Mouse (Mus musculus) spleen, adult 2 months (tissue): Measurements from ENCODE around the gene Arf6. TPM values are rescaled to one million over a fixed set of nuclear protein-coding genes. Genes with fewer than 3 reads are reported as not detected.
"Not testable (repeated sequence)": the region's sequence is repeated elsewhere in the genome, so short reads cannot be mapped to it uniquely, and the experiment has no call there.

Source experiments
- DNase-seq, 2 experiments: peaks; one replicate each; pipeline versions ENCODE4 v3.0.0 to v3.0.0-alpha.2; 2012 to 2021; ENCODE audit warnings: low spot score in 2 of 2, low read depth in 1 of 2
- H3K27ac ChIP-seq: fragments of 200-500 bp; 2 replicates; pipeline ENCODE4 v1.5.1; 2012; ENCODE audit warnings: low read length, inconsistent platforms; ENCODE audit not compliant: insufficient read depth
- H3K27me3 ChIP-seq: fragments of 200-500 bp; 2 replicates; pipeline ENCODE4 v1.6.1; 2012; ENCODE audit warnings: mild to moderate bottlenecking, moderate library complexity, low read length, inconsistent platforms; ENCODE audit not compliant: control insufficient read depth, insufficient read depth
- H3K36me3 ChIP-seq: fragments of 200-500 bp; 2 replicates; pipeline ENCODE4 v1.6.1; 2012; ENCODE audit warnings: mild to moderate bottlenecking, low read length, inconsistent platforms; ENCODE audit not compliant: control insufficient read depth, insufficient read depth
- H3K4me1 ChIP-seq: fragments of 200-500 bp; 2 replicates; pipeline ENCODE4 v1.6.1; 2011; ENCODE audit warnings: inconsistent platforms; ENCODE audit not compliant: control insufficient read depth, insufficient read depth, insufficient read length
- H3K4me3 ChIP-seq: fragments of 200-500 bp; 2 replicates; pipeline ENCODE4 v1.5.1; 2011; ENCODE audit warnings: mild to moderate bottlenecking, inconsistent platforms; ENCODE audit not compliant: insufficient read depth, insufficient read length; ENCODE audit errors: extremely low read depth
- CTCF ChIP-seq: fragments of 200-500 bp; IDR thresholded peaks from 2 replicates; pipeline ENCODE4 v1.5.1; 2011; ENCODE audit warnings: mild to moderate bottlenecking, inconsistent platforms; ENCODE audit not compliant: insufficient read depth, insufficient read length, insufficient replicate concordance; ENCODE audit errors: extremely low read depth
- POLR2A ChIP-seq: fragments of 200-500 bp; IDR thresholded peaks from 2 replicates; pipeline ENCODE4 v1.6.1; 2011; ENCODE audit warnings: low read depth, low read length, inconsistent platforms
- WGBS: fragments of 180-500 bp; shearing (Covaris S2); methylation state at CpG from one replicate; pipeline ENCODE4 v1.1.7; 2018; 5-methylcytosine and 5-hydroxymethylcytosine counted together
- polyA plus RNA-seq: library from polyadenylated mRNA; depleted of rRNA; stranded (reverse); fragments of >200 nt; gene quantifications from 2 replicates; pipeline ENCODE4 v1.2.3, GENCODE M21; 2012

Gene Arf6
- polyA plus RNA-seq, 1 experiment: 182 TPM

GRCm38 (mm10) chr12:69356546-69357299, 15.2 kb upstream of the Arf6 start, which contains the start of gene Nemf:
Gene Nemf (minus strand): TSS chr12:69357165.
- TF ChIP-seq POLR2A (peak; percentile 94), CTCF (no peak)
- H3K4me1 ChIP-seq: no peaks in the 10 kb centered on the region
- H3K4me3 ChIP-seq: peak within 1 kb of the TSS; percentile 99
- no peaks in the 10 kb centered on the region for H3K27me3 ChIP-seq
- H3K36me3 ChIP-seq: peaks cover 10% of the 10 kb centered on the region
- DNase-seq: peak; percentile 74 to 80
- H3K27ac ChIP-seq: peak within 1 kb of the TSS; percentile 68
- WGBS: under 1% methylated on average over 50 of the region's 50 CpGs

DNA sequence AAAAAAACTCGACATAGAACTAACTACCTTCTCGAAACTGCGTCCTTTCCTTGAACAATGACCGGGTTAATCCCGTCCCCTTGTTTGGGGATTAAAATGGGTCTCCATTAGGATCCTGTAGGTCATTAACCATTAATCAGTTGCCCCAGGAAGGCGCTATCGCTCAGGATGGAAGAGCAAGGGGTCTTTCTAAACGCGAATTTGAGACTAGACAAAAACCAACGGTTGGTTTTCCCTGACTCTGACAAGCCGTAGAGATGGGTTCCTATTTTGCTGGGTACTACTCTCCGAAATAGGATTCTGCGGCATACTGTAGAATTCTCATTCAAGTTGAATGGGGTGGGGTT, 14.7 kb upstream of the Arf6 start:
- DNase-seq: no peak
- TF ChIP-seq CTCF (no peak), POLR2A (no peak)
- Histone ChIP-seq H3K4me1 (0 out of 2 replicates have a peak, but pooled peaks cover under 1% of the 10 kb centered on the region), H3K36me3 (peaks cover 10% of the 10 kb centered on the region), H3K27me3 (no peaks in the 10 kb centered on the region), H3K4me3 (peak overlapping the region; percentile 99), H3K27ac (peak overlapping the region; percentile 31; the same call in 1 of the 2 replicates)
- WGBS: 5% methylated on average over 13 of the region's 13 CpGs

DNA sequence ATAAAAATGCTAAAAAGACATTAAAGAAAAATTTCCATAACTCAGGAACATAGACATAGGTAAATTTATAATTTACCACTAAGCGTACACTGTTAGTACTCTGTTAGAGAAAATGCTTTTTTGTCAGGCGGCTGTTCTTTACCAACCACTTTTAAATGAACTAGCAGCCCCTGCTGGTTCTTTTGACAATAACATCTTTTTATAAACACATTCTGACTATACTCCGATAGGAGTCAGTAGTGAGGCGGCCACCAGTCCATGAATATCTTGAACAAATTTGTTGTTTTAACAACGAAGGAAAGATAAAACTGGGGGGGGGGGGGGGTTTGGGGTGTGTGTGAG, 11.3 kb upstream of the Arf6 start:
- H3K4me3 ChIP-seq: no peak overlapping the region
- peak in 1 of 2 experiments; percentile 76 for DNase-seq
- TF ChIP-seq POLR2A: no peak
- no peak for TF ChIP-seq CTCF
- WGBS: 11% methylated on average over 5 of the region's 5 CpGs
- H3K36me3 ChIP-seq: no peaks in the 10 kb centered on the region
- no peak overlapping the region for H3K27ac ChIP-seq
- peaks cover 3% of the 10 kb centered on the region; the same call in 1 of the 2 replicates for H3K4me1 ChIP-seq
- no peaks in the 10 kb centered on the region for H3K27me3 ChIP-seq

GRCm38 (mm10) chr12:69360997-69361899, 10.7 kb upstream of the Arf6 start:
- not testable (repeated sequence) for H3K36me3 ChIP-seq, H3K4me1 ChIP-seq, H3K27me3 ChIP-seq
- peak overlapping the region; percentile 98 for H3K27ac ChIP-seq
- H3K4me3 ChIP-seq: peak overlapping the region; percentile 81
- peak; percentile 88 for TF ChIP-seq POLR2A
- WGBS: under 1% methylated on average over 42 of the region's 50 CpGs
- peak; percentile 95 to 99 for DNase-seq

GRCm38 (mm10) chr12:69361919-69362318, 10.0 kb upstream of the Arf6 start:
- no peak for TF ChIP-seq POLR2A
- no peak for TF ChIP-seq CTCF
- H3K27ac ChIP-seq: peak overlapping the region; percentile 98
- H3K36me3 ChIP-seq: no peaks in the 10 kb centered on the region
- WGBS: 8% methylated on average over 10 of the region's 10 CpGs
- peaks cover 3% of the 10 kb centered on the region; the same call in 1 of the 2 replicates for H3K4me1 ChIP-seq
- no peaks in the 10 kb centered on the region for H3K27me3 ChIP-seq
- H3K4me3 ChIP-seq: peak overlapping the region; percentile 81
- DNase-seq: no peak

DNA sequence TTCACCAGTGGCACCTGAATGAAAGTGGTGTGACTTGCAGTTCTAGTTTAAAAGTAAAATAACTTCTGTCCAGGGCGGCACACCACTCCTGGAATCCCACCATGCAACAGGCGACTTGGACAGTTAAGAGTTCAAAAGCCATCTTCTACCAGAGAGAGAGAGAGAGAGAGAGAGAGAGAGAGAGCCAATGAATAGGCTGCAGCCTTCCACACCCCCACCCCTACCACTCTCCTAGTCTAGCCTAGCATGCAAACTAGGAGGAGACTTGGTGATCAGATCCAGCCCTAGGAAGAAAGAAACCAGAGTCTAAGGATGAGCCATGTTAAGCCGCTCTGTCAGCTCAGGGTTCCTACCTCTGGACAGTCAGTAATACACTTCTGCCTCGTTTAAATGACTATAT, 9.6 kb upstream of the Arf6 start:
- 55% methylated on average over 4 of the region's 4 CpGs for WGBS
- DNase-seq: no peak
- no peak for TF ChIP-seq CTCF
- peak overlapping the region; percentile 42; the same call in 1 of the 2 replicates for H3K27ac ChIP-seq
- no peaks in the 10 kb centered on the region for H3K27me3 ChIP-seq
- H3K36me3 ChIP-seq: no peaks in the 10 kb centered on the region
- no peak overlapping the region for H3K4me3 ChIP-seq
- peaks cover 3% of the 10 kb centered on the region; the same call in 1 of the 2 replicates for H3K4me1 ChIP-seq

GRCm38 (mm10) chr12:69363110-69363509, 8.8 kb upstream of the Arf6 start:
- WGBS: 95% methylated on average over 7 of the region's 7 CpGs
- H3K4me3 ChIP-seq, H3K27ac ChIP-seq, H3K27me3 ChIP-seq, DNase-seq, H3K36me3 ChIP-seq, H3K4me1 ChIP-seq: not testable (repeated sequence)
